Mouse (Mus musculus): ENCODE data around the gene Sox5.

DNA sequence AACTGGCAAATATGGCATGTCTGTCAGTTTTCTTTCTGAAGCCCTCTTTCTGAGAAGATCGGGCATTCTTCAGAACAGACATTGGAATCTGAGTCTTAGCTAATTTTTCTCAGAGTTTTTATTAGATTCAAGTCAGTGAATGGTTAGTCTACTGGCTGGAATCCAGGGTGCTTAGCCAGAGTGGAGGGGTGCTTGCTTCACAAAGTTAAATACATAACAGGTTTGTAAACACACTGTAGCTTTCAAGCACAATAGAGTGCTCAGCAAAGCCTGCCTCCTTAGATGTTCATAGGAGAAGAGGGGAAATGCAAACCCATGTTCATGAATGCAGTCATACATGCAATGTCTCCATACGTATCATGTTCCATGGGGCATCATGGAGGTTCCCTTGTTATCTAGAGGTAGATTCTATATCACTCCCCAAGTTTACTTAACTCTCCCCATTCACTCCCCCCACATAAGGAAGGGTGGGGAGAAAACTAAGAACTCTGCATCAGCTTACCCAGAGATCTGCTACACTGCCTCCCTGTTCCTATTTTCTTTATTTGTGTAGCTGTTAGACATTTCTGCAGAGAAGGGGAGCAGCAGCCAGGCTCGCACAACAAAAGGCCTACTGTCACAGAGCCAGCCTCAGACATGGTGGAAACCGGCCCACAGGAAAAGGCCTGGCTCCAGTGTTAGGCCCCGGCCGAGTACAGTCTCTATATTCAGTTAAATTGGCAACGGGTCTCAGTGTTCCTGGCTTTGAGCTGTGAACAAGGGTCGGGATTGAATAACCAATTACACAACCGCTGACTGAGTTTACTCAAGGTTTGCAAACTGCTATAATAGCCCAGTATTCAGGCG, 725.3 kb downstream of the Sox5 start:
- no peak for TF ChIP-seq CTCF (IDR thresholded peaks at IDR 0.05; ENCODE audit: low read depth)
- TF ChIP-seq EP300 (IDR thresholded peaks at IDR 0.05; ENCODE audit: low read depth), result no peak

Measured in liver, embryonic 14.5 days (tissue).